Mouse (Mus musculus) cortical plate, adult 2 months (tissue): ENCODE measurements around the gene Podxl.

Source experiments
- CTCF ChIP-seq: fragments of 200-500 bp; IDR thresholded peaks from 2 replicates; pipeline ENCODE4 v1.5.1; 2011; ENCODE audit warnings: mild to moderate bottlenecking, control low read depth, low read length; ENCODE audit not compliant: insufficient read depth; ENCODE audit errors: extremely low read depth
- POLR2A ChIP-seq: fragments of 200-500 bp; IDR thresholded peaks from 2 replicates; pipeline ENCODE4 v1.6.1; 2011; ENCODE audit warnings: mild to moderate bottlenecking, low read length, control low read depth; ENCODE audit not compliant: insufficient read depth; ENCODE audit errors: extremely low read depth

DNA sequence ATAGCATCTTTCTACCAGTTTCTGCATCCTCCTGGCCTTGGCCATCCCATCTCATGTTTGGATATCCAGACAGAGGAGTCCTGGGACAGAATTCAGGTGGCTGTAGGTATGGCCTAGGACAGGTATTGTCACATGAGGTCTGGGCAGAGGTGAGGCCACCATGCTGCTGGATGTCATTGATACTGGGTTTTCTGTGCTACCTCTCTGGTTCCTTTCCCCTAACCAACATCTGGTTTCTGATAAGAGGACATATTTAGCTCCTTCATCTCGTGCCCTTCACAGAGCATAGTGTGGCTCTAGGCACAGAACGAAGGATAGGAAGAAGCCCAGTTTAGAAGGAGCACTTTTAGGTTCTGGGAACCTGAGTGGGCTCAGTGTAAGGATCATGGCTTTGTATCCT is 28.3 kb upstream of the Podxl start:
- TF ChIP-seq CTCF (no peak), POLR2A (no peak)
